Mouse (Mus musculus) bone marrow, adult 2 months (tissue): ENCODE results near the gene Elmo1.

ENCODE experiments used
- CTCF ChIP-seq: fragments of 200-500 bp; IDR thresholded peaks from 2 replicates; pipeline ENCODE4 v1.5.1; 2011; ENCODE audit warnings: low read length, control low read depth; ENCODE audit not compliant: control insufficient read depth, insufficient read depth
- POLR2A ChIP-seq: fragments of 200-500 bp; IDR thresholded peaks from 2 replicates; pipeline ENCODE4 v1.6.1; 2011; ENCODE audit warnings: low read depth, mild to moderate bottlenecking, control low read depth, low read length, borderline replicate concordance; ENCODE audit not compliant: control insufficient read depth

GRCm38 (mm10) chr13:20300626-20301025, 210.2 kb downstream of the Elmo1 start:
- no peak for TF ChIP-seq CTCF
- TF ChIP-seq POLR2A = no peak
